Mouse (Mus musculus): ENCODE measurements around the gene 1500015O10Rik. TPM values are rescaled to one million over a fixed set of nuclear protein-coding genes. Genes with fewer than 3 reads are reported as not detected.

Gene 1500015O10Rik
- polyA plus RNA-seq, 1 experiment from 2014 or later: 20.7 TPM

- no peak for ATAC-seq (ENCODE audit: borderline replicate concordance, extremely low read depth, low FRiP score, low TSS enrichment)
- no peak overlapping the region for H3K4me3 ChIP-seq
- H3K36me3 ChIP-seq: no peaks in the 10 kb centered on the region
- no peaks in the 10 kb centered on the region for H3K27me3 ChIP-seq
- no peak overlapping the region for H3K27ac ChIP-seq
- no peaks in the 10 kb centered on the region for H3K9me3 ChIP-seq
- no peak overlapping the region for H3K9ac ChIP-seq
- WGBS: 63% methylated on average over 7 of the region's 7 CpGs
- H3K4me1 ChIP-seq: no peaks in the 10 kb centered on the region
- no peak overlapping the region for H3K4me2 ChIP-seq
These were observed 7.6 kb downstream of the 1500015O10Rik start for GRCm38 (mm10) chr1:43737812-43738518.

GRCm38 (mm10) chr1:43738519-43738894, 8.1 kb downstream of the 1500015O10Rik start:
- no peak overlapping the region for H3K27ac ChIP-seq
- WGBS: 82% methylated on average over 10 of the region's 10 CpGs
- H3K4me3 ChIP-seq: no peak overlapping the region
- H3K27me3 ChIP-seq: no peaks in the 10 kb centered on the region
- H3K9ac ChIP-seq: no peak overlapping the region
- no peaks in the 10 kb centered on the region for H3K36me3 ChIP-seq
- H3K9me3 ChIP-seq: no peaks in the 10 kb centered on the region
- H3K4me1 ChIP-seq: no peaks in the 10 kb centered on the region
- no peak overlapping the region for H3K4me2 ChIP-seq
- ATAC-seq (ENCODE audit: borderline replicate concordance, extremely low read depth, low FRiP score, low TSS enrichment): no peak

- 80% methylated on average over 8 of the region's 8 CpGs for WGBS
- no peak overlapping the region for H3K9ac ChIP-seq
- ATAC-seq (ENCODE audit: borderline replicate concordance, extremely low read depth, low FRiP score, low TSS enrichment): no peak
These were observed 24.3 kb downstream of the 1500015O10Rik start for GRCm38 (mm10) chr1:43754448-43755312.

GRCm38 (mm10) chr1:43760085-43760484, 29.7 kb downstream of the 1500015O10Rik start:
- Histone ChIP-seq H3K4me3 (no peak overlapping the region), H3K4me1 (no peaks in the 10 kb centered on the region), H3K27ac (no peak overlapping the region), H3K9ac (no peak overlapping the region), H3K4me2 (no peak overlapping the region), H3K9me3 (no peaks in the 10 kb centered on the region), H3K27me3 (no peaks in the 10 kb centered on the region), H3K36me3 (peaks cover 6% of the 10 kb centered on the region)
- no peak for ATAC-seq (ENCODE audit: borderline replicate concordance, extremely low read depth, low FRiP score, low TSS enrichment)

More at GRCm38 (mm10) chr1:43754448-43755312, 24.3 kb downstream of the 1500015O10Rik start:
- Histone ChIP-seq H3K9me3 (no peaks in the 10 kb centered on the region), H3K27me3 (no peaks in the 10 kb centered on the region), H3K27ac (no peak overlapping the region), H3K4me1 (no peaks in the 10 kb centered on the region), H3K4me2 (no peak overlapping the region), H3K36me3 (peaks cover 19% of the 10 kb centered on the region), H3K4me3 (no peak overlapping the region)

- Histone ChIP-seq H3K4me3 (no peak overlapping the region), H3K36me3 (peaks cover 2% of the 10 kb centered on the region; the same call in 1 of the 2 replicates), H3K27ac (no peak overlapping the region), H3K9me3 (no peaks in the 10 kb centered on the region), H3K9ac (no peak overlapping the region), H3K4me1 (no peaks in the 10 kb centered on the region), H3K4me2 (no peak overlapping the region), H3K27me3 (no peaks in the 10 kb centered on the region)
- 91% methylated on average over 2 of the region's 2 CpGs for WGBS
- no peak for ATAC-seq (ENCODE audit: borderline replicate concordance, extremely low read depth, low FRiP score, low TSS enrichment)
These were observed 34.1 kb downstream of the 1500015O10Rik start for GRCm38 (mm10) chr1:43764481-43764880.

- Histone ChIP-seq H3K36me3 (peaks cover 9% of the 10 kb centered on the region), H3K27ac (no peak overlapping the region), H3K4me3 (no peak overlapping the region), H3K27me3 (no peaks in the 10 kb centered on the region), H3K9me3 (no peaks in the 10 kb centered on the region), H3K4me1 (no peaks in the 10 kb centered on the region), H3K9ac (no peak overlapping the region), H3K4me2 (no peak overlapping the region)
- 90% methylated on average over 2 of the region's 2 CpGs for WGBS
- no peak for ATAC-seq (ENCODE audit: borderline replicate concordance, extremely low read depth, low FRiP score, low TSS enrichment)
These were observed 35.9 kb downstream of the 1500015O10Rik start for GRCm38 (mm10) chr1:43766328-43766727.

- no peak for ATAC-seq (ENCODE audit: borderline replicate concordance, extremely low read depth, low FRiP score, low TSS enrichment)
- Histone ChIP-seq H3K9ac (no peak overlapping the region), H3K9me3 (no peaks in the 10 kb centered on the region), H3K4me3 (no peak overlapping the region), H3K4me2 (no peak overlapping the region), H3K4me1 (no peaks in the 10 kb centered on the region), H3K36me3 (peaks cover 11% of the 10 kb centered on the region), H3K27me3 (no peaks in the 10 kb centered on the region), H3K27ac (no peak overlapping the region)
- 75% methylated on average over 4 of the region's 4 CpGs for WGBS
These were observed 38.1 kb downstream of the 1500015O10Rik start for GRCm38 (mm10) chr1:43768385-43768990.

GRCm38 (mm10) chr1:43769348-43769747, 38.9 kb downstream of the 1500015O10Rik start:
- Histone ChIP-seq H3K4me2 (no peak overlapping the region), H3K27me3 (no peaks in the 10 kb centered on the region), H3K4me1 (no peaks in the 10 kb centered on the region), H3K9ac (no peak overlapping the region), H3K4me3 (no peak overlapping the region), H3K9me3 (no peaks in the 10 kb centered on the region), H3K27ac (no peak overlapping the region), H3K36me3 (peaks cover 15% of the 10 kb centered on the region)
- 66% methylated on average over 1 of the region's 1 CpGs for WGBS
- no peak for ATAC-seq (ENCODE audit: borderline replicate concordance, extremely low read depth, low FRiP score, low TSS enrichment)

GRCm38 (mm10) chr1:43770032-43770431, 39.6 kb downstream of the 1500015O10Rik start:
- Histone ChIP-seq H3K27me3 (no peaks in the 10 kb centered on the region), H3K4me2 (no peak overlapping the region), H3K4me3 (no peak overlapping the region), H3K4me1 (no peaks in the 10 kb centered on the region), H3K27ac (no peak overlapping the region), H3K9ac (no peak overlapping the region), H3K36me3 (peaks cover 18% of the 10 kb centered on the region), H3K9me3 (no peaks in the 10 kb centered on the region)
- ATAC-seq (ENCODE audit: borderline replicate concordance, extremely low read depth, low FRiP score, low TSS enrichment): no peak
- 87% methylated on average over 3 of the region's 3 CpGs for WGBS

GRCm38 (mm10) chr1:43772694-43773093, 42.3 kb downstream of the 1500015O10Rik start:
- H3K4me2 ChIP-seq: no peak overlapping the region
- H3K9ac ChIP-seq: no peak overlapping the region
- WGBS: 87% methylated on average over 3 of the region's 3 CpGs
- H3K4me1 ChIP-seq: no peaks in the 10 kb centered on the region
- H3K4me3 ChIP-seq: no peak overlapping the region
- no peak overlapping the region for H3K27ac ChIP-seq
- no peaks in the 10 kb centered on the region for H3K27me3 ChIP-seq
- ATAC-seq (ENCODE audit: borderline replicate concordance, extremely low read depth, low FRiP score, low TSS enrichment): no peak
- peaks cover 18% of the 10 kb centered on the region for H3K36me3 ChIP-seq
- H3K9me3 ChIP-seq: no peaks in the 10 kb centered on the region

GRCm38 (mm10) chr1:43774126-43774525, 43.7 kb downstream of the 1500015O10Rik start:
- H3K4me2 ChIP-seq: no peak overlapping the region
- H3K36me3 ChIP-seq: peaks cover 24% of the 10 kb centered on the region
- H3K4me3 ChIP-seq: no peak overlapping the region
- no peaks in the 10 kb centered on the region for H3K4me1 ChIP-seq
- H3K9ac ChIP-seq: no peak overlapping the region
- H3K9me3 ChIP-seq: no peaks in the 10 kb centered on the region
- H3K27me3 ChIP-seq: no peaks in the 10 kb centered on the region
- no peak for ATAC-seq (ENCODE audit: borderline replicate concordance, extremely low read depth, low FRiP score, low TSS enrichment)
- 90% methylated on average over 4 of the region's 4 CpGs for WGBS
- no peak overlapping the region for H3K27ac ChIP-seq

- Histone ChIP-seq H3K9me3 (no peaks in the 10 kb centered on the region), H3K36me3 (peaks cover 18% of the 10 kb centered on the region), H3K4me2 (no peak overlapping the region), H3K9ac (no peak overlapping the region), H3K4me3 (no peak overlapping the region), H3K27ac (no peak overlapping the region), H3K27me3 (no peaks in the 10 kb centered on the region), H3K4me1 (no peaks in the 10 kb centered on the region)
- 56% methylated on average over 3 of the region's 3 CpGs for WGBS
- no peak for ATAC-seq (ENCODE audit: borderline replicate concordance, extremely low read depth, low FRiP score, low TSS enrichment)
These were observed 45.7 kb downstream of the 1500015O10Rik start for GRCm38 (mm10) chr1:43776106-43776505.
